Mouse (Mus musculus): ENCODE results near the gene 9330159F19Rik. TPM values are rescaled to one million over a fixed set of nuclear protein-coding genes. Genes with fewer than 3 reads are reported as not detected.

9330159F19Rik gene
- total and polyA plus RNA-seq, 2 experiments from 2014 or later, result 21.3 to 74.9 TPM

GRCm38 (mm10) chr10:29200609-29201008, 10.8 kb upstream of the 9330159F19Rik start:
- Histone ChIP-seq H3K27me3 (ENCODE audit: insufficient read depth, low read length) (no peaks in the 10 kb centered on the region), H3K9me3 (ENCODE audit: low read length) (no peaks in the 10 kb centered on the region), H3K4me2 (ENCODE audit: low read depth, low read length, poor library complexity, severe bottlenecking) (no peak overlapping the region), H3K4me3 (ENCODE audit: low read depth, low read length) (no peak overlapping the region), H3K27ac (ENCODE audit: low read depth, low read length) (no peak overlapping the region), H3K36me3 (ENCODE audit: insufficient read depth, low read length) (peaks cover 36% of the 10 kb centered on the region), H3K9ac (replicated peaks; ENCODE audit: low read length, poor library complexity, severe bottlenecking) (no peak overlapping the region), H3K4me1 (ENCODE audit: insufficient read depth, low read length) (no peaks in the 10 kb centered on the region)
- WGBS, result 92% methylated on average over 1 of the region's 1 CpGs
- TF ChIP-seq CTCF (IDR thresholded peaks at IDR 0.05), result no peak
- DNase-seq (ENCODE audit: low spot score), result no peak
- 0 out of 2 replicates have a peak, but pooled peaks have one; percentile 21 for ATAC-seq (ENCODE audit: low FRiP score)

- peak; percentile 89 for TF ChIP-seq CTCF (IDR thresholded peaks at IDR 0.05)
- H3K36me3 ChIP-seq (ENCODE audit: insufficient read depth, low read length), result peaks cover 6% of the 10 kb centered on the region; the same call in 1 of the 2 replicates
- DNase-seq (ENCODE audit: low spot score) (peak; percentile 75), ATAC-seq (ENCODE audit: low FRiP score) (peak; percentile 79)
- H3K9me3 ChIP-seq (ENCODE audit: low read length), result no peaks in the 10 kb centered on the region
- no peak overlapping the region for H3K27ac ChIP-seq (ENCODE audit: low read depth, low read length)
- H3K4me2 ChIP-seq (ENCODE audit: low read depth, low read length, poor library complexity, severe bottlenecking), result no peak overlapping the region
- H3K4me1 ChIP-seq (ENCODE audit: insufficient read depth, low read length), result no peaks in the 10 kb centered on the region
- no peak overlapping the region for H3K4me3 ChIP-seq (ENCODE audit: low read depth, low read length)
- no peak overlapping the region for H3K9ac ChIP-seq (replicated peaks; ENCODE audit: low read length, poor library complexity, severe bottlenecking)
- no peaks in the 10 kb centered on the region for H3K27me3 ChIP-seq (ENCODE audit: insufficient read depth, low read length)
Measured at GRCm38 (mm10) chr10:29206730-29207129, 4.7 kb upstream of the 9330159F19Rik start.

- Histone ChIP-seq H3K4me3 (ENCODE audit: low read depth, low read length) (no peak overlapping the region), H3K27ac (ENCODE audit: low read depth, low read length) (no peak overlapping the region), H3K9ac (replicated peaks; ENCODE audit: low read length, poor library complexity, severe bottlenecking) (no peak overlapping the region), H3K4me2 (ENCODE audit: low read depth, low read length, poor library complexity, severe bottlenecking) (no peak overlapping the region), H3K36me3 (ENCODE audit: insufficient read depth, low read length) (peaks cover 3% of the 10 kb centered on the region; the same call in 1 of the 2 replicates), H3K4me1 (ENCODE audit: insufficient read depth, low read length) (no peaks in the 10 kb centered on the region), H3K9me3 (ENCODE audit: low read length) (no peaks in the 10 kb centered on the region), H3K27me3 (ENCODE audit: insufficient read depth, low read length) (no peaks in the 10 kb centered on the region)
- TF ChIP-seq CTCF (IDR thresholded peaks at IDR 0.05), result no peak
- no peak for ATAC-seq (ENCODE audit: low FRiP score)
- WGBS, result 50% methylated on average over 3 of the region's 3 CpGs
- DNase-seq (ENCODE audit: low spot score), result no peak
Measured at GRCm38 (mm10) chr10:29208735-29209134, 2.7 kb upstream of the 9330159F19Rik start.

- peak; percentile 56; the same call in 1 of the 2 replicates for ATAC-seq (ENCODE audit: low FRiP score)
- H3K36me3 ChIP-seq (ENCODE audit: insufficient read depth, low read length), result no peaks in the 10 kb centered on the region; the same call in 1 of the 2 replicates
- peak overlapping the region; percentile 62; the same call in 1 of the 2 replicates for H3K27ac ChIP-seq (ENCODE audit: low read depth, low read length)
- H3K9ac ChIP-seq (replicated peaks; ENCODE audit: low read length, poor library complexity, severe bottlenecking), result no peak overlapping the region
- H3K4me1 ChIP-seq (ENCODE audit: insufficient read depth, low read length), result no peaks in the 10 kb centered on the region
- no peak for TF ChIP-seq CTCF (IDR thresholded peaks at IDR 0.05)
- H3K9me3 ChIP-seq (ENCODE audit: low read length), result no peaks in the 10 kb centered on the region
- H3K4me3 ChIP-seq (ENCODE audit: low read depth, low read length), result no peak overlapping the region
- H3K27me3 ChIP-seq (ENCODE audit: insufficient read depth, low read length), result no peaks in the 10 kb centered on the region
- no peak overlapping the region for H3K4me2 ChIP-seq (ENCODE audit: low read depth, low read length, poor library complexity, severe bottlenecking)
- peak; percentile 54 for DNase-seq (ENCODE audit: low spot score)
- WGBS, result 26% methylated on average over 3 of the region's 3 CpGs
Measured at GRCm38 (mm10) chr10:29213534-29214100, 2.2 kb downstream of the 9330159F19Rik start.

DNA sequence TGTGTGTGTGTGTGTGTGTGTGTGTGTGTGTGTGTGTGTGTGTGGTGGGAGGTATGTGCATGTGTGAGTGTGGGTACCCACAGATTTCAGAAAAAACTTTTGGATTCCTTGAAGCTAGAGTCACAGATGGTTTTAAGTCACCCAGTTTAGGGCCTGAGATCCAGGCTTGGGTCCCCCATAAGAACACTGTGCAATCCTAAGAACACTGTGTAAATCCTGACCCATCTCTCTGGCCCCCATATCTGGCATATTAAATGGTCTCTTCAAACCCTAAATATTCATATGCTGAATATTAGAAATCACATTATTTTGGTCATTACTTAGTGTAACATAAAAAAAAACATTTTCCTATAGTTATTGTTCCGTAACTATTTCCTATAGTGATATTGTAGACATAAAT, 5.6 kb downstream of the 9330159F19Rik start:
- H3K36me3 ChIP-seq (ENCODE audit: insufficient read depth, low read length), result peaks cover 1% of the 10 kb centered on the region; the same call in 1 of the 2 replicates
- H3K4me3 ChIP-seq (ENCODE audit: low read depth, low read length), result no peak overlapping the region
- no peaks in the 10 kb centered on the region for H3K9me3 ChIP-seq (ENCODE audit: low read length)
- H3K27me3 ChIP-seq (ENCODE audit: insufficient read depth, low read length), result no peaks in the 10 kb centered on the region
- WGBS, result 98% methylated on average over 1 of the region's 1 CpGs
- H3K4me1 ChIP-seq (ENCODE audit: insufficient read depth, low read length), result no peaks in the 10 kb centered on the region
- no peak overlapping the region for H3K27ac ChIP-seq (ENCODE audit: low read depth, low read length)
- no peak for DNase-seq (ENCODE audit: low spot score)
- no peak for ATAC-seq (ENCODE audit: low FRiP score)
- H3K4me2 ChIP-seq (ENCODE audit: low read depth, low read length, poor library complexity, severe bottlenecking), result no peak overlapping the region
- H3K9ac ChIP-seq (replicated peaks; ENCODE audit: low read length, poor library complexity, severe bottlenecking), result no peak overlapping the region
- TF ChIP-seq CTCF (IDR thresholded peaks at IDR 0.05), result no peak

DNA sequence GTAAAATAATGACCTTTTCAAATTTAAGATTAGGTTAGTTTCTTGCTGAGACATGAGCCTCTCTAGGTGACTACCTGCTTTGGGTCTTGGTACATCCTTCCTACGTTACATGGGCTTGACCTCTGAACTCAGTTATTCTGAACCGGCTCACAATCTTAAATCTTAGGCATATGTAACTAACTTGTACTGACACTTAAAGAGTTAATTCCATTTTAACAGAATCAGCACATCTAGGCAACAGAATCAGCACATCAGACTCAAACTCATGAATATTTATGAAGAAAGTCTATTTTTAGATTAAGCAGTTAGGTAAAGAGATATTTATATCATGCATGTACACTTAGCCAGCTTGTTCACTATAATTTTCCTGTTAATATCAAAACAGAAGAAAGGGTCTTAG, 6.0 kb downstream of the 9330159F19Rik start:
- ATAC-seq (ENCODE audit: low FRiP score) (no peak), DNase-seq (ENCODE audit: low spot score) (no peak)
- 27% methylated on average over 2 of the region's 2 CpGs for WGBS
- Histone ChIP-seq H3K4me1 (ENCODE audit: insufficient read depth, low read length) (no peaks in the 10 kb centered on the region), H3K9me3 (ENCODE audit: low read length) (no peaks in the 10 kb centered on the region), H3K27me3 (ENCODE audit: insufficient read depth, low read length) (no peaks in the 10 kb centered on the region), H3K4me2 (ENCODE audit: low read depth, low read length, poor library complexity, severe bottlenecking) (no peak overlapping the region), H3K4me3 (ENCODE audit: low read depth, low read length) (no peak overlapping the region), H3K36me3 (ENCODE audit: insufficient read depth, low read length) (peaks cover 6% of the 10 kb centered on the region; the same call in 1 of the 2 replicates), H3K9ac (replicated peaks; ENCODE audit: low read length, poor library complexity, severe bottlenecking) (no peak overlapping the region), H3K27ac (ENCODE audit: low read depth, low read length) (no peak overlapping the region)
- TF ChIP-seq CTCF (IDR thresholded peaks at IDR 0.05), result no peak
